Mouse (Mus musculus) CH12.LX (cell line): ENCODE measurements around the gene Klhl29.

Source experiments
- CTCF ChIP-seq, 2 experiments: IDR thresholded peaks in 1 of 2; conservative IDR thresholded peaks in 1 of 2; 2 replicates each; pipeline ENCODE4 v1.5.1; 2011 to 2012; ENCODE audit warnings: low read depth in 2 of 2, low read length in 2 of 2, improper control_type of control experiment in 1 of 2, inconsistent platforms in 1 of 2, mild to moderate bottlenecking in 1 of 2, moderate library complexity in 1 of 2
- EP300 ChIP-seq: IDR thresholded peaks from 2 replicates; pipeline ENCODE4 v1.6.1; 2011; ENCODE audit warnings: low read length, improper control_type of control experiment
- ETS1 ChIP-seq: conservative IDR thresholded peaks from 2 replicates; pipeline ENCODE4 v1.6.1; 2012; ENCODE audit warnings: low read depth, mild to moderate bottlenecking, inconsistent platforms, low read length, improper control_type of control experiment, moderate library complexity
- GABPA ChIP-seq: IDR thresholded peaks from 2 replicates; pipeline ENCODE4 v1.6.1; 2012; ENCODE audit warnings: low read depth, low read length, improper control_type of control experiment, inconsistent platforms; ENCODE audit not compliant: insufficient replicate concordance
- MAFK ChIP-seq: IDR thresholded peaks from 2 replicates; pipeline ENCODE4 v1.6.1; 2011; ENCODE audit warnings: low read length, improper control_type of control experiment; ENCODE audit not compliant: insufficient replicate concordance
- MAX ChIP-seq: IDR thresholded peaks from 2 replicates; pipeline ENCODE4 v1.6.1; 2011; ENCODE audit warnings: low read length, improper control_type of control experiment
- MEF2A ChIP-seq: IDR thresholded peaks from 2 replicates; pipeline ENCODE4 v1.6.1; 2014; ENCODE audit warnings: low read depth, mild to moderate bottlenecking, inconsistent platforms, low read length, improper control_type of control experiment, borderline replicate concordance
- NRF1 ChIP-seq: IDR thresholded peaks from 2 replicates; pipeline ENCODE4 v1.6.1; 2014; ENCODE audit warnings: low read depth, mild to moderate bottlenecking, inconsistent platforms, low read length, improper control_type of control experiment, moderate library complexity
- POLR2A ChIP-seq: IDR thresholded peaks from 2 replicates; pipeline ENCODE4 v1.6.1; 2011; ENCODE audit warnings: low read depth, mild to moderate bottlenecking, improper control_type of control experiment, low read length
- POLR2AphosphoS2 ChIP-seq: IDR thresholded peaks from 2 replicates; pipeline ENCODE4 v1.6.1; 2011; ENCODE audit warnings: low read depth, low read length, improper control_type of control experiment
- ZC3H11A ChIP-seq: IDR thresholded peaks from 2 replicates; pipeline ENCODE4 v1.6.1; 2012; ENCODE audit warnings: low read depth, mild to moderate bottlenecking, inconsistent platforms, low read length, improper control_type of control experiment

- TF ChIP-seq EP300 (no peak), MAX (no peak), NRF1 (no peak), CTCF (conservative IDR thresholded peaks at IDR 0.05 in 1 of 2, IDR thresholded peaks at IDR 0.05 in 1 of 2; ENCODE audit: low read depth in 2 of 2, low read length in 2 of 2) (no peak), ETS1 (no peak), MAFK (no peak), MEF2A (no peak), ZC3H11A (no peak), POLR2AphosphoS2 (no peak), GABPA (no peak), POLR2A (no peak)
Measured at GRCm38 (mm10) chr12:5247505-5247904, 128.0 kb downstream of the Klhl29 start.
